Mouse (Mus musculus): Measurements from ENCODE around the gene Ier3.

The Ier3 gene

DNA sequence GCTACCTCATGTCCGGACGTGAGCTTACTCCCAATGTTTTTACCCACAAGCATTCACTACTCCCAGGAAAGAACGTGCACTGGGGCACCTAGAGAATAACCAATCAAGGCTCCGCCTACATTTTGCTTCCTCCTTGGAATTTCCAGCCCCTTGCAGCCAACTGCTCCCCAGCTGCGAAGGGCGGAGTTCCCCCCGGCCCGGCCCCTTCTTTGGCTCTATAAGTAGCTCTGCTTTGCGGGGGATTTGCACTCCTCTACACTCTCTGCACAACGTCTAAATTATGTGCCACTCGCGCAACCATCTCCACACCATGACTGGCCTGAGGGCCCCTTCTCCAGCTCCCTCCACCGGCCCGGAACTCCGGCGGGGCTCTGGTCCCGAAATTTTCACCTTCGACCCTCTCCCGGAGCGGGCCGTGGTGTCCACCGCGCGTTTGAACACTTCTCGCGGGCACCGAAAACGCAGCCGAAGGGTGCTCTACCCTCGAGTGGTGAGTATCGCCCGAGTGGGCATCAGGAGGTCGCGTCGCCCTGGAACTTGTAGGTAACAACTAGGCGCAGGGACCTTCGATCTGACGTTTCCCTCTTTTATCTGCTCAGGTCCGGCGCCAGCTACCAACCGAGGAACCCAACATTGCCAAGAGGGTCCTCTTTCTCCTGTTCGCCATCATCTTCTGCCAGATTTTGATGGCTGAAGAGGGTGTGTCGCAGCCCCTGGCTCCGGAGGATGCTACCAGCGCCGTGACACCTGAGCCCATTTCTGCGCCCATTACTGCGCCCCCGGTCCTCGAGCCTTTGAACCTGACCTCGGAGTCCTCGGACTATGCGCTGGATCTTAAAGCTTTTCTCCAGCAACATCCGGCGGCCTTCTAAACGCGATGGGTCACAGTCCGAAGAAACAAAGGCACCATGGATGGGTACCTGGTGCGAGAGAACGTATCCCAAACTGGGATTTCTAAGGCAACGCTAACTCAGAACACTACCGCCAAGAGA, at the start of gene Ier3:
Gene Ier3, plus strand, starts transcription at position 246 of the 992 bp plus-strand sequence.
- DNase-seq (ENCODE audit: low read depth, low spot score) = peak; percentile 53

- DNase-seq (ENCODE audit: low read depth, low spot score) = peak; percentile 61
Observed at GRCm38 (mm10) chr17:35776811-35777609, 44.5 kb upstream of the Ier3 start.

GRCm38 (mm10) chr17:35778965-35779364, 42.5 kb upstream of the Ier3 start:
- no peak for DNase-seq (ENCODE audit: low read depth, low spot score)

- DNase-seq (ENCODE audit: low read depth, low spot score) = no peak
Observed at GRCm38 (mm10) chr17:35779466-35780205, 41.8 kb upstream of the Ier3 start.

- no peak for DNase-seq (ENCODE audit: low read depth, low spot score)
Observed at GRCm38 (mm10) chr17:35780362-35780761, 41.1 kb upstream of the Ier3 start.

DNA sequence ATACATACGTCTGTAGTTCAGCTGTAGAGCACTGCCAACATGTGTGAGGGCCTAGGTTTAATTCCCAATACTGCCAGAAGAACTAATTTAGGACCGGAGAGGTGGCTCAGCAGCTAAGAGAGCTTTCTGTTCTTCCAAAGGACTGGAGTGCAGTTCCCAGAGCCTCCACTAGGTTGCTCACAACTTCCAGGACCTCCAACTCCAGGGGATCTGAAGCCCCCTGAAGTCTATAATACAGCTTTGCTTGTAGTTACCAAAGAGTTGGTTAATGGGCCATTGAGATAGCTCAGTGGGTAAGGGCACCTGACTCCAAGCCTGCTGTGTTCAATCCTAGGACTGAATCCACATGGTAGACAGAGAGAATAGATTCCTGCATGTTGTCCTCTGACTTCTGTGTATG, 39.1 kb upstream of the Ier3 start:
- DNase-seq (ENCODE audit: low read depth, low spot score) = peak; percentile 47

- DNase-seq (ENCODE audit: low read depth, low spot score) = no peak
Observed at GRCm38 (mm10) chr17:35782924-35783323, 38.6 kb upstream of the Ier3 start.

GRCm38 (mm10) chr17:35783944-35784343, 37.5 kb upstream of the Ier3 start:
- no peak for DNase-seq (ENCODE audit: low read depth, low spot score)

- no peak for DNase-seq (ENCODE audit: low read depth, low spot score)
Observed at GRCm38 (mm10) chr17:35785140-35785539, 36.3 kb upstream of the Ier3 start.

DNA sequence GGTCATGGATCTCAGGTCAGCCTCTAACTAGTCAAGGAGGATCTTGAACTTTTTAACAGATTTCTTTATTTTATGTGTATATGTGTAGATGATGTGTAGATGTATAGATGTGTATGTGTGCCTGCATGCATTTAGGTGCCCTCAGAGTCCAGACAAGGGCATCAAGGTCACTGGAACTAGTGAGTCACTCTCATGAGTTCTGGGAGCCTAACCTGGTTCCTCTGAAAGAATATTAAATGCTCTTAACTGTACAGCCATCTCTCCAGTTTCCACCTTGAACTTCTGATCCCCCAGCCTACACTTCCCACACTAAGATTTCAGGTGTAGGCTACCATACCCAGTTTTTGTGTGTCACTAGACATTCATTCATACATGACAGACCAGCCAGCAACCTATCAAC, 34.0 kb upstream of the Ier3 start:
- no peak for DNase-seq (ENCODE audit: low read depth, low spot score)

DNA sequence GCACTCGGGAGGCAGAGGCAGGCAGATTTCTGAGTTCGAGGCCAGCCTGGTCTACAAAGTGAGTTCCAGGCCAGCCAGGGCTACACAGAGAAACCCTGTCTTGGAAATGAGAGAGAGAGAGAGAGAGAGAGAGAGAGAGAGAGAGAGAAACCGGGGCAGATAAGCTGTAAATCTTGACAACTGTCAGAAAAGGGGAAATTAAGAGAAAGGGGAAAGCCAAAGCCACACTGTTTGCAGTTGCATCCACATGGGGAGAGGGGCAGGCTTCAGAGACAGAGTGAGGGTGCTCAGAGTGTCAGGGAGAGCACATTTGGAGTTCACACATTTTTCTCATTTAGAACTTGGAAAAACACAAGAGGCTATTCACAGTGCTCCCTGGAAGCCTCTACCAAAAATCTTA, 33.5 kb upstream of the Ier3 start:
- no peak for DNase-seq (ENCODE audit: low read depth, low spot score)

DNA sequence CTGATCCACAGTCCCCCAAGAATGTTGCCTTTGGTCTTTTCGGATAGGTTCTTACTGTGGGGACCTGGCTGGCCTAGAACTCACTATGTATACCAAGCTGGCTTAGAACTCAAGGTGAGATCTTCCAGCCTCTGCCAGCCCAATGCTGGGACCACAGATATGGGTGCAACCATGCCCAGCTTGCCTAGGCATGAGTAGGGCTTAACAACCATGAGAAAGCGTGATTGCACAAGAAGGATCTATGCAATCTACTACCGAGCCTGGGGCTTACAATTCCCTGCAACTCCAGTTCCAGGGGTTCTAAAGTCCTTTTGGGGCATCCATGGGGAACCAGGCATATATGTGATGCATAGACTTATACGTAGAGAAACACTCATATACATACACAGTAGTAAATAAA, 30.6 kb upstream of the Ier3 start:
- DNase-seq (ENCODE audit: low read depth, low spot score) = no peak

DNA sequence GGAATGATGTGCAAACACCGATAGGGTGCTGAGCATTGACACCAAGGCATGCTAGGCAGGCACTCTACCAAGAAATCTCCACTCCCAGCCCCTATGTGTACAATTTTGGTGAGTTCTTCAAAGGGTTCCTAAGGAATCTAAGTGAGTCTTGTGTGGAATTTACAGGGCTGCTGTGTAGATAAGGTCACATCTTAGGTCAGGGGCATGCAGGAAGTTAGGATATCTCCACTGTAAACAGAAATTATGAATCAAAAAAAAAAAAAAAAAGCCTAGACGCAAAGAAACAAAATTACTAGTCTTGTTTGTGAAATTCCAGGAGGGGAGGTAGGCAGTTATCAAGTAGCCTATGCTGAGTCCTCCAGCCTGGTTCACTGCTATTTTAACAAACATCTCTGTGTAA, 28.6 kb upstream of the Ier3 start:
- no peak for DNase-seq (ENCODE audit: low read depth, low spot score)

- DNase-seq (ENCODE audit: low read depth, low spot score) = no peak
Observed at GRCm38 (mm10) chr17:35795099-35795498, 26.4 kb upstream of the Ier3 start.

GRCm38 (mm10) chr17:35795656-35796055, 25.8 kb upstream of the Ier3 start:
- DNase-seq (ENCODE audit: low read depth, low spot score) = no peak

- DNase-seq (ENCODE audit: low read depth, low spot score) = no peak
Observed at GRCm38 (mm10) chr17:35796835-35797234, 24.6 kb upstream of the Ier3 start.

- no peak for DNase-seq (ENCODE audit: low read depth, low spot score)
Observed at GRCm38 (mm10) chr17:35800905-35801304, 20.6 kb upstream of the Ier3 start.

DNA sequence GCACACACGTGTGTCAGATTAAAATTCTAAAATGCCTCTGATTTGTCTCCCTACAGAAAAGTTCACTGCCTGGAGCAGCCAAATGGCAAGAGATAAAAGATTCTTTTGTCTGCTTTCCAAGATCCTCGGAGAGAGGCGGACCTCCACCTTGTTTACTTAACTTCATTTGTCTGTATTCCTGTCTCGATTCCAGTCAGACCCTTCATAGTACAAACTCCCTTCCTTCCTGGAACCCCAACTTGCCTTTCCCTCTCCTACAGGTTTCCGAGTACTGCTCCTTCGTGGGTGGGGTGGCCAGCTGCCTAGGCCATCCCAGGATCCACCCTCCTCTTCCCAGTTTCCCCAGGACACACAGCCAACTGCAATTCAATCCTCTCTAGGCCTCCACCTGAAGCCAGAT, 18.5 kb upstream of the Ier3 start:
- no peak for DNase-seq (ENCODE audit: low read depth, low spot score)

- DNase-seq (ENCODE audit: low read depth, low spot score) = no peak
Observed at GRCm38 (mm10) chr17:35803858-35804399, 17.6 kb upstream of the Ier3 start.

- DNase-seq (ENCODE audit: low read depth, low spot score) = no peak
Observed at GRCm38 (mm10) chr17:35808073-35808472, 13.4 kb upstream of the Ier3 start.

DNA sequence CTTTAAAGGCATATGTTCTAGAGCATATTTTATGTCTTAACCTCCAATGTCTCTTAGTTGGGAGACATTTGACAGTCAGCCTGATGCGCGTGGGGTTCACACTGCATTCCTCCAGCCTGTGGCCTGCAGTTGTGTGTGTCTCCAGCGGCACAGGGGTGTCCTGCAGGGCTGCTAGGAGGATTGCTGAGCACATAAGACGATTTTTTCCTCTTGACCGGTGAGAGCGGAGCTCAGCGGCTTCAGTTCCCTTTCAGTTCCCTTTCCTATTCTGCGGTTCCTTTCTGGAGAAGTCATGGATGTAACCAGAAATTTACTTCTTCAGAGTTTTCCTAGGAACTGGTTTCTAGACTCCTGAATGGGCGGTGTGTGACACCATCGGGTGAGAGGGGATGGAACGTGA, 12.1 kb upstream of the Ier3 start:
- no peak for DNase-seq (ENCODE audit: low read depth, low spot score)

Measured in CD4-positive, CD25-positive, alpha-beta regulatory T cell, adult 2 months (primary cell).